Mouse (Mus musculus): ENCODE data around the gene Gna11.

Gene Gna11

GRCm38 (mm10) chr10:81545161-81545747 is at the start of gene Gna11:
Gene Gna11, minus strand, starts transcription at chr10:81545190.
- peak; percentile 88 for DNase-seq (ENCODE audit: extremely low read depth, low read depth)

GRCm38 (mm10) chr10:81593935-81594334 is 48.9 kb upstream of the Gna11 start:
- DNase-seq (ENCODE audit: extremely low read depth, low read depth): no peak

- DNase-seq (ENCODE audit: extremely low read depth, low read depth): no peak
These were observed 48.2 kb upstream of the Gna11 start for GRCm38 (mm10) chr10:81593223-81593622.

GRCm38 (mm10) chr10:81592631-81593030 is 47.6 kb upstream of the Gna11 start:
- no peak for DNase-seq (ENCODE audit: extremely low read depth, low read depth)

- DNase-seq (ENCODE audit: extremely low read depth, low read depth): no peak
These were observed 46.9 kb upstream of the Gna11 start for GRCm38 (mm10) chr10:81591846-81592245.

- no peak for DNase-seq (ENCODE audit: extremely low read depth, low read depth)
These were observed 43.7 kb upstream of the Gna11 start for GRCm38 (mm10) chr10:81588739-81589138.

- no peak for DNase-seq (ENCODE audit: extremely low read depth, low read depth)
These were observed 38.4 kb upstream of the Gna11 start for GRCm38 (mm10) chr10:81583347-81583746.

- no peak for DNase-seq (ENCODE audit: extremely low read depth, low read depth)
These were observed 35.6 kb upstream of the Gna11 start for GRCm38 (mm10) chr10:81580441-81581070.

- no peak for DNase-seq (ENCODE audit: extremely low read depth, low read depth)
These were observed 35.0 kb upstream of the Gna11 start for GRCm38 (mm10) chr10:81579967-81580366.

- DNase-seq (ENCODE audit: extremely low read depth, low read depth): no peak
These were observed 30.7 kb upstream of the Gna11 start for GRCm38 (mm10) chr10:81575695-81576094.

- no peak for DNase-seq (ENCODE audit: extremely low read depth, low read depth)
These were observed 30.2 kb upstream of the Gna11 start for GRCm38 (mm10) chr10:81575208-81575631.

GRCm38 (mm10) chr10:81574081-81575056 is 29.4 kb upstream of the Gna11 start, which contains the start of gene Tle2:
Gene Tle2, plus strand, starts transcription at chr10:81574561.
- DNase-seq (ENCODE audit: extremely low read depth, low read depth): no peak

- no peak for DNase-seq (ENCODE audit: extremely low read depth, low read depth)
These were observed 28.0 kb upstream of the Gna11 start for GRCm38 (mm10) chr10:81572975-81573374.

GRCm38 (mm10) chr10:81572133-81572671 is 27.2 kb upstream of the Gna11 start:
- no peak for DNase-seq (ENCODE audit: extremely low read depth, low read depth)

- peak; percentile 98 for DNase-seq (ENCODE audit: extremely low read depth, low read depth)
These were observed 26.5 kb upstream of the Gna11 start for GRCm38 (mm10) chr10:81571501-81571876.

GRCm38 (mm10) chr10:81570831-81571500 is 26.0 kb upstream of the Gna11 start:
- DNase-seq (ENCODE audit: extremely low read depth, low read depth): no peak

- DNase-seq (ENCODE audit: extremely low read depth, low read depth): no peak
These were observed 25.3 kb upstream of the Gna11 start for GRCm38 (mm10) chr10:81570238-81570800.

- no peak for DNase-seq (ENCODE audit: extremely low read depth, low read depth)
These were observed 24.7 kb upstream of the Gna11 start for GRCm38 (mm10) chr10:81569507-81570237.

GRCm38 (mm10) chr10:81568381-81569191 is 23.6 kb upstream of the Gna11 start:
- no peak for DNase-seq (ENCODE audit: extremely low read depth, low read depth)

Measured in MEL-GATA-1-ER (cell line).